Mouse (Mus musculus): ENCODE results near the gene Olfr316. TPM values are rescaled to one million over a fixed set of nuclear protein-coding genes. Genes with fewer than 3 reads are reported as not detected.

Gene Olfr316
- polyA plus RNA-seq, 1 experiment from 2014 or later: 0.05 TPM

DNA sequence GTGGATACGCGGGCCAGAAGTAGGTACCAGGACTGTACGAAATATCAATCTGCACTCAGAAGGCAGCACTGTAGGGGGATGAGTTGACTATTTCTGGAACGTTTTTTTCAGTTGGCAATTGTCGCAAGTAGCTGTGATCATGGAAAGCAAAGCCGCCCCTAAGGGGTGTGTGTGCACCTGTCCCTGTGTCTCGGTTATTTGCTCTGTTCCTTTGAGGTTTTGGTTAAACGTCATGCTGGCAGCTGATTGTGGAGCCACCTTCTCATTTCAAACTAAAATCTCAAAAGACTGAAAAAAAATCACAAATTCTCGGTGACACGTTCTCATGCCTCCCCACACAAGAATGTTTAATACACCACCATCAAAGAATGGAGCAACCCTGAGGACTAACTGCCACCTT lies 35.1 kb downstream of the Olfr316 start:
- Histone ChIP-seq H3K4me3 (no peak overlapping the region), H3K4me1 (replicated peaks) (no peaks in the 10 kb centered on the region), H3K9ac (no peak overlapping the region), H3K4me2 (no peak overlapping the region), H3K9me3 (no peaks in the 10 kb centered on the region), H3K27me3 (no peaks in the 10 kb centered on the region), H3K27ac (replicated peaks) (no peak overlapping the region), H3K36me3 (no peaks in the 10 kb centered on the region)
- 92% methylated on average over 10 of the region's 10 CpGs for WGBS
- no peak for ATAC-seq (ENCODE audit: low FRiP score, low read depth)

DNA sequence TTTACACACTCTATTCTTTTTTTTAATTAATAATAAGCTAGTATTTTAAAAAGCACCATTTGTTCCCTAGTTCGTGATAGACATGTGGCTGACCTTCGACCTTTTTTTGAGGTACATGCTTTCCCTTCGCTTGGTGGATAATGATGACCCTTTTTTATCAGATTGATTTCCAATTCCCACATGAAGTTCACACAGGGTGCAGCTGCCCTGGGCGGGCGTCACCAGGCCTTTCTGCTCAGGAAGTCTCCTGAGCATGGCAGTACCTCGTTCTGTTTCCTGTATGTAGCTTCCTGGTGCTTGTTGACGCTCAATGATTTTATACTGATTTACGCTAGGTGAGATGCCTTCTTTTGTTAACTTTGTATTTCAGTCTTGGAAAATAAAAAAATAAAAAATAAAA lies 35.8 kb downstream of the Olfr316 start:
- Histone ChIP-seq H3K4me2 (no peak overlapping the region), H3K27ac (replicated peaks) (no peak overlapping the region), H3K4me3 (no peak overlapping the region), H3K9me3 (no peaks in the 10 kb centered on the region), H3K9ac (no peak overlapping the region), H3K36me3 (no peaks in the 10 kb centered on the region), H3K27me3 (no peaks in the 10 kb centered on the region), H3K4me1 (replicated peaks) (no peaks in the 10 kb centered on the region)
- no peak for ATAC-seq (ENCODE audit: low FRiP score, low read depth)
- WGBS: 85% methylated on average over 8 of the region's 8 CpGs

DNA sequence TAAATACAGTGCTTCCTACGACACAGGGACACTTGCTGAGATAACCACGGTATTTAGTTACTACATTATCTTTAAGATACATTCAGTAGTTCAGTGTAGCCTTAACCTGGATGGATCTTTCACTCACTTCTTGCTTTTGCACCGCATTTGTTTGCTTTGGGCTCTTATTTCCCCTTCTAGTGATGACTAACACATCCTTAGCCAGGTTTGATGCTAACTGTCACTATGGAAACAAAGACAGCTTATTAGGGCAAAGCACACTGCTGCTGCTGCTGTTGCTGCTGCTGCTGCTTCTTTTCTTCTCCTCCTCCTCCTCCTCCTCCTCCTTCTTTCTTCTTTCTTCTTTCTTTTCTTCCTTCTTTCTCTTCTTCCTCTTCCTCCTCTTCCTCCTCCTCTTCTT lies 37.0 kb downstream of the Olfr316 start:
- Histone ChIP-seq H3K4me1 (replicated peaks) (no peaks in the 10 kb centered on the region), H3K27me3 (no peaks in the 10 kb centered on the region), H3K9ac (0 out of 2 replicates have a peak overlapping the region, but pooled peaks have one; percentile 17), H3K9me3 (no peaks in the 10 kb centered on the region), H3K36me3 (no peaks in the 10 kb centered on the region), H3K4me2 (no peak overlapping the region), H3K4me3 (no peak overlapping the region), H3K27ac (replicated peaks) (no peak overlapping the region)
- ATAC-seq (ENCODE audit: low FRiP score, low read depth): no peak
- 24% methylated on average over 3 of the region's 3 CpGs for WGBS

- no peak for ATAC-seq (ENCODE audit: low FRiP score, low read depth)
- Histone ChIP-seq H3K4me3 (no peak overlapping the region), H3K27me3 (no peaks in the 10 kb centered on the region), H3K9ac (no peak overlapping the region), H3K9me3 (no peaks in the 10 kb centered on the region), H3K4me1 (replicated peaks) (no peaks in the 10 kb centered on the region), H3K27ac (replicated peaks) (no peak overlapping the region), H3K36me3 (no peaks in the 10 kb centered on the region), H3K4me2 (no peak overlapping the region)
- 56% methylated on average over 2 of the region's 2 CpGs for WGBS
These were observed 37.5 kb downstream of the Olfr316 start for GRCm38 (mm10) chr11:58790053-58790452.

DNA sequence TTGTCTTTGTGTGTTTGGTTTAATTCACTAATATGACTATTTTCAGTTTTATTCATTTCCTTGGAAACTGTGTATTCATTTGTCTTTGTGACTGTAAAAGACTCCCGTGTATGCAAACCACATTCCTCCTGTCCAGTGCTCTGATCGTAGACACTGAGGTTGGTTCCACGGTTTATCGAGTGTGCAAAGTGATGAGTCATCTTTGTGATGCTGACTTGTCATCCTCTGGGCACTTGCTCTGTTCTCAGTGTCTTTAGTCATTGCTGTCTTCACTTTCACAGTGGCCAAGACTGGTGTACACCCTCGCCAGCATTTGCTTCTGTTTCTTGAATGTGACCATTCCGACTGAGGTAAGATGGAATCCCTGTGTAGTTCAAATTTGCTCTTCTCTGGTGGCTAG lies 38.1 kb downstream of the Olfr316 start:
- Histone ChIP-seq H3K27ac (replicated peaks) (no peak overlapping the region), H3K4me3 (no peak overlapping the region), H3K27me3 (no peaks in the 10 kb centered on the region), H3K4me1 (replicated peaks) (no peaks in the 10 kb centered on the region), H3K36me3 (no peaks in the 10 kb centered on the region), H3K4me2 (no peak overlapping the region), H3K9me3 (no peaks in the 10 kb centered on the region), H3K9ac (no peak overlapping the region)
- no peak for ATAC-seq (ENCODE audit: low FRiP score, low read depth)
- WGBS: 85% methylated on average over 6 of the region's 6 CpGs

DNA sequence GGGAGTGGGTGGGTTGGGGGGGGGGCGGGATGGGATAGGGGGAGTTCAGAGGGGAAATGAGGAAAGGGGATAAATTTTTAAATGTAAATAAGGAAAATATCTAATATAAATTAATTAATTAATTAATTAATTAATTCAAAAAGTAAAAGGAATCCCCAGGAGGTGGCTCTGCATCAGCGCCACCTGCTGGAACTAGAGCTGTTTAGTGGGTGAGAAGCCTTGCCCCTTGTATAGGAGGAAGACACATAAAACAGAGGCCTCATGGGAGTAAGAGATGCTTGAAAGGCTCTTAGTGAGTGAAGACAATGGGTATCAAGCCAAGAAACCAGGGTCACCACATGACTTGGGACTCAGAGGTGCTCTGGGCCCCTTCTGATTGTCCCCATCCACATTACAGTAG lies 43.3 kb downstream of the Olfr316 start:
- H3K9ac ChIP-seq: no peak overlapping the region
- H3K36me3 ChIP-seq: no peaks in the 10 kb centered on the region
- H3K4me2 ChIP-seq: no peak overlapping the region
- no peak overlapping the region for H3K4me3 ChIP-seq
- H3K4me1 ChIP-seq (replicated peaks): no peaks in the 10 kb centered on the region
- no peak overlapping the region for H3K27ac ChIP-seq (replicated peaks)
- ATAC-seq (ENCODE audit: low FRiP score, low read depth): no peak
- H3K27me3 ChIP-seq: no peaks in the 10 kb centered on the region
- H3K9me3 ChIP-seq: no peaks in the 10 kb centered on the region
- WGBS: 100% methylated on average over 2 of the region's 2 CpGs

DNA sequence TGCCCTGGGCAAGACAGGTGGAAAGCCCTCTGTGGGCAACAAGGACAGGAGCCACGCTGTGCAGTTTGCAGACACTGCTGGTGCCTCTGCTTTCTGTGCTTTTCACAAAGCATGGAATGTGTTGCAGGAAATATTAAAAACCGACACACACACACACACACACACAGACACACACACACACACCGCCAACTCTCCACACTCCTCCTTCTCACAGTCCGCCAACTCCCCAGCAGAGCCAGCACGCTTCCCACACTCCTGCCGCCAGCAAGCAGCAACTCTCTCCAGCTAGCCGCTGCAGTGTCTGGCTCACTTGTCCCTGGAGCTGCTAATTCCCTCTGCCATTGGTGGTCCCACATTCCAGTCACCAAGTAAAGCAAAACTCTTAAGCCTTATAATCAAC lies 44.3 kb downstream of the Olfr316 start:
- no peaks in the 10 kb centered on the region for H3K27me3 ChIP-seq
- H3K9me3 ChIP-seq: no peaks in the 10 kb centered on the region
- no peak overlapping the region for H3K4me2 ChIP-seq
- H3K9ac ChIP-seq: no peak overlapping the region
- no peak overlapping the region for H3K27ac ChIP-seq (replicated peaks)
- ATAC-seq (ENCODE audit: low FRiP score, low read depth): no peak
- no peak overlapping the region for H3K4me3 ChIP-seq
- peaks cover 10% of the 10 kb centered on the region for H3K4me1 ChIP-seq (replicated peaks)
- 85% methylated on average over 7 of the region's 7 CpGs for WGBS
- no peaks in the 10 kb centered on the region for H3K36me3 ChIP-seq

DNA sequence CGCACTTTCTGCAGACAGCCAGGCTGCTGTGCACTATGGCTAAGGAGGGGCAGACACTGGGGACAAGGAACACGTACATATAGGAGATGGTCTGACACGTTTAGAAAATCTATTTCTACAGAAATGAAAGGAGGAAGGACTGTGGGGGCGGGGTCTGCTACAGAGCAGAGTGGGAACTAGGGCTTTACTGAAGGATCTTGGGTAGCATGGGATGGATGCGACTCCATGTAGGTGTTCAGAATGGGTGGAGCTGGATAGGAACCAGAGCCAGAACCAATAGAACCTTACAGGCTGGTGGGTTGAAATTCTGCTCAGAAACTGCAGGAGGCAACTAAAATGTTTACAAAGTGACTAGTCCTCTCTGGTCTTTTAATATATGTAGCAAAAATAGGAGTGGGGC lies 47.2 kb downstream of the Olfr316 start:
- H3K4me2 ChIP-seq: no peak overlapping the region
- no peak overlapping the region for H3K4me3 ChIP-seq
- no peaks in the 10 kb centered on the region for H3K9me3 ChIP-seq
- no peak for ATAC-seq (ENCODE audit: low FRiP score, low read depth)
- H3K9ac ChIP-seq: no peak overlapping the region
- H3K4me1 ChIP-seq (replicated peaks): peaks cover 12% of the 10 kb centered on the region
- WGBS: 82% methylated on average over 5 of the region's 5 CpGs
- no peaks in the 10 kb centered on the region for H3K36me3 ChIP-seq
- H3K27me3 ChIP-seq: no peaks in the 10 kb centered on the region
- H3K27ac ChIP-seq (replicated peaks): no peak overlapping the region

DNA sequence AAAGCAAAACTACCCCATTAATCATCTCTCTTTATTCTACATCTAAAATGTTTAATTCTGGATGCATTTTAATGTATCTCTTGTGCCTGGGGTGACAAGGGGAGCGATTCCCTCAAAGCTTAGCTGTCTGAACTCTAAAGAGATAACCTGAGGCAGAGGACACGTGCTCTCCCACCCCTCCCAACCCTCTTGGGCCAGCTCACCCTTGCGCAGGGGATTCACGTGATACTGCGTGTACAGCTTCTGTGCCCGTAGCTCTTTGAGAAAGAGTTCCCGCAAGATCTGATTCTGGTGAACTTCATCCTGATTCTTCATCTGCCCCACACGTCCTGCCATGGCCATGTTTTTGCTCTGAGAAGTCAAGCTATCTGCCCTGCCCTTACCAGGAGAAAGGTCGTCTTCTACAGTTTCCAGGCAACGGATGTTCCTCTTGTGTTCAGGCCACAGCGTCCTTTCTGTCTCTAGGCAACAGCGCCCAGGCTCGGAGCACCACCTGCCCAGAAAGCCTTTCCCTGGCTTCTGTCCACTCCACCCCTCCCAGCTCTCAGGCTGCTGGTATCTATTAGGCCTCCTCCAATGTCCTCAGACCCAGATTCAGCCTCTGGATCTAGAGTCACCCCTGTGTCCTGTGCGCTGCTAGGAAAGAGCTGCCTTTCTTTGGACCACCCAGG lies 49.2 kb downstream of the Olfr316 start, which contains the start of gene Fam183b:
Gene Fam183b, minus strand, starts transcription at position 403 of the 671 bp plus-strand sequence.
- no peaks in the 10 kb centered on the region for H3K9me3 ChIP-seq
- H3K4me3 ChIP-seq: peak within 1 kb of the TSS; percentile 14; the same call in 1 of the 2 replicates
- no peak within 1 kb of the TSS for H3K27ac ChIP-seq (replicated peaks)
- peaks cover 12% of the 10 kb centered on the region for H3K4me1 ChIP-seq (replicated peaks)
- peak within 1 kb of the TSS; percentile 42 for H3K4me2 ChIP-seq
- H3K27me3 ChIP-seq: no peaks in the 10 kb centered on the region
- peak within 1 kb of the TSS; percentile 16; the same call in 1 of the 2 replicates for H3K9ac ChIP-seq
- H3K36me3 ChIP-seq: no peaks in the 10 kb centered on the region
- WGBS: 23% methylated on average over 14 of the region's 14 CpGs
- peak; percentile 78 for ATAC-seq (ENCODE audit: low FRiP score, low read depth)

DNA sequence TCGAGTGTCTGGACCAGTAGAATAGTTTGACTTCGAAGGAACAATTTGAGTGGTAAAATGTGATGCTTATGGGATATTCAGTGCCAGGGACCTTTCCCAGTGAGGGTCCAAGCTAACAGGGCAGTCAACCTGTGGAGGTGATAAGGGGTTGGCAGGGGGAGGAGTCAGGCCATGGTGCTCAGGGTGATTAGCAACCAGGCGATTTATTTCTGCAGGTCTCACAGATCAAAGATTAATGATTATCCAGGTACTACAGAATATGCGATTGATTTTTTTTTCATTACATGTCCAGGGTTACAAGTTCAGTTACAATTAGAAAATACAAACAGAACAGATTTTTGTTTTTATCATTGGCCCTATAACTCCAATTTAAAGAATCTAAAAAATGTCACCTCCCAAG lies 51.3 kb downstream of the Olfr316 start:
- Histone ChIP-seq H3K4me2 (no peak overlapping the region), H3K9ac (no peak overlapping the region), H3K27me3 (no peaks in the 10 kb centered on the region), H3K9me3 (no peaks in the 10 kb centered on the region), H3K4me3 (no peak overlapping the region), H3K27ac (replicated peaks) (no peak overlapping the region), H3K36me3 (no peaks in the 10 kb centered on the region), H3K4me1 (replicated peaks) (peaks cover 12% of the 10 kb centered on the region)
- 82% methylated on average over 4 of the region's 4 CpGs for WGBS
- ATAC-seq (ENCODE audit: low FRiP score, low read depth): no peak

DNA sequence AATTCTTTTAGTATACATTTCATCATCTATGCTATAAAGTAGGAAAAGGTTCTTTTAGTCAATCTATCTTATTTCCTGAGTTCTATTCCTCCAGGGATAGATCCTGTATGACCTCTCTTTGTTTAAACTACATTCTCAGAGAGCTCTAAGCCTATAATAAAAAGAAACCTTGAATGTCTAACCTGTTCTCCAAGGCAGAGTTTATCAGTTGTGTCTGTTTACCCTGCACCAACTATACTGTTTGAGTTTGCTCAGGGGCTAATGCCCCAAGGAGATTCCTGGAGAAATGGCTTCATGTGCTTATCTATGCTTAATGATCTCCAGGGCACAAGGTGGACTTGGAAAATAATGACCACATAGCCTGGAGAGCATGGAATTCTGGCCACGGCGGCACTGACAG lies 51.9 kb downstream of the Olfr316 start:
- WGBS: 85% methylated on average over 2 of the region's 2 CpGs
- Histone ChIP-seq H3K4me1 (replicated peaks) (peaks cover 12% of the 10 kb centered on the region), H3K9me3 (no peaks in the 10 kb centered on the region), H3K4me3 (no peak overlapping the region), H3K9ac (no peak overlapping the region), H3K4me2 (no peak overlapping the region), H3K36me3 (no peaks in the 10 kb centered on the region), H3K27me3 (no peaks in the 10 kb centered on the region), H3K27ac (replicated peaks) (no peak overlapping the region)
- no peak for ATAC-seq (ENCODE audit: low FRiP score, low read depth)
